Mouse (Mus musculus) left cerebral cortex, postnatal 14 days (tissue): ENCODE results near the gene Amy2a1. TPM values are rescaled to one million over a fixed set of nuclear protein-coding genes. Genes with fewer than 3 reads are reported as not detected.
"Not testable (repeated sequence)": the region's sequence is repeated elsewhere in the genome, so short reads cannot be mapped to it uniquely, and the experiment has no call there.

Experiments
- DNase-seq, 2 experiments: peaks; one replicate each; pipeline ENCODE4 v3.0.0; 2021 to 2022; ENCODE audit warnings: low spot score in 2 of 2, mixed read lengths in 1 of 2
- intact Hi-C: fragments of 180-260 bp; cut with DNase I; formaldehyde crosslinking; loops from one replicate; pipeline ENCODE4 v1.15.1; 2025
- long read RNA-seq, 2 experiments: library from polyadenylated mRNA; stranded (forward); transcript quantifications; one replicate each; pipeline ENCODE4 v2.0.0; 2021
- total RNA-seq, 2 experiments: library from RNA; stranded (reverse); gene quantifications; 2 replicates each; pipeline ENCODE4 v1.2.3; 2021

Gene Amy2a1
- total RNA-seq = not detected
- long read RNA-seq, experiment 1 = 0 reads
- long read RNA-seq, experiment 2 = 0 reads

DNA sequence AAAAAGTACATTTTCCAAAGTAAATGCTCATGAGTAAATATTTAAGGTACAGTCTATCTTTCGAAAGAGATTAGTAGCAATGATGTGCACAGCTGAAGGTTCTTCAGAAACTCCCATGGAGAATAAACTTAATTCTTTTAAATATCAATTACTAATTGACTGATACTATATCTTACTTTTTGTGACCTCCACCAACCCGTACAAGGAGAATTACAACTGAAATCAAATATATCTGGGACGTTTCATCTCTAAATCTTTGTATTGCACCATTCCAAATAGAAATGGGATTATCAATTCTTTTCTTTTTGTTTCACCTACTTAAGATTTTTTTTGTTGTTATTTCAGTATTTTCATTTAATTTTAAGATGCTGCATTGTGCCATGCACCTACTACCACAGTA lies at the start of gene Amy2a1:
TSS of gene Amy2a1 (minus strand) at position 101 of the 400 bp plus-strand sequence.
- intact Hi-C loops, DNase-seq: not testable (repeated sequence)

DNA sequence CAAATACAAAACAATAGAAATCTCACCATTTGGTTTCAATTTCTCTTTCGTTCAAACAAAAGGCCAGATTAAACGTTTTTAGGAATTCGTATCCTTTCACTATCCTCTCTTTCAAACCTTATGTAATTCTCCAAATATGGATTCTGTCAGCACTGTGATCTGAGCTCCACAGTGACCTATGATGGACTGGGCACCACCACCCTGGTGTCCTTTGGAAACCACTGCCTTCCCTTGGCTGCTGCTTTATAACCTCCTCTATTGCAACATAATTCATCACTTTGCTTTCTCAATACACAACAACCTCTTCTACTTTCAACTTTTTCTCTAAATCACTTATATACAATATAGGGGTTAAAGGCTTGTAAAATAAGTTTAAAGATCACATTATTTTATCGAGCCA lies 42.4 kb upstream of the Amy2a1 start:
- intact Hi-C loops = no loop called here
- DNase-seq = no peak

DNA sequence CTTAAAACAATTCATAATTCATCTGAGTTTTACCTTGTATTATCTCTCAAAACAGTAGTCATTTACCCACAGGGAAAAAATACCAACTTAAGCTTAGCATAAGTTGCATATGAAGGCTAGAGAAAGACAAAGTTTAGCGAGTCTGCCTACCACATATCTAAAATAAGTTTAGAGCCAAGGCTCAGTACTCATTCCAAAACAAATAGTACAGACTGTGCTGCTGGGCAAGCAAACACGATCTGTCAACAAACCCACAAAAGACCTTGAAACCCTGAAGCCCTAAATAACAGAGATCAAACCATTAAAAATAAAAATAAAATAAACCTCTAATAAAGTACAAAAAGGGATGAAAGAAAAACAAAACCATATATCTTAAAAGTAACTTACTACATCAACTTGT lies 41.9 kb upstream of the Amy2a1 start:
- no peak for DNase-seq
- intact Hi-C loops = no loop called here

DNA sequence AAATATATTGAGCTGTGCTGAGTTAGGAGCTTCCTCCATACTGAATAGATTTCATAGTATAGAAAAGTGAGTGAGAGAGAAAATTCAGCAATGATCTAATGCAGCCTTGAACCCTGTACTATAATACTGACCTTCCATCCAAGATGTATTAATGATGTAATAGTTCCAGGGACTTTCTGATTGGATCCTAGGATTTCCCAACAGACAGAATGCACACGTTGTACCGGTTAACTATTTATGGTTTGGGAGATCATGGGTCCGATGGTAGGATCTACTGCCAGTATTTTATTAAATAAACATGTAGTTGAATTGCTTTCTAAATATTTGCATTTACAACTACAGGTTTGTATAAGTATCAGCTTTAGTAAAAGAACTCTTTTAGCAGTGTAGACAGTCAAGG lies 39.9 kb upstream of the Amy2a1 start:
- intact Hi-C loops = no loop called here
- no peak for DNase-seq

DNA sequence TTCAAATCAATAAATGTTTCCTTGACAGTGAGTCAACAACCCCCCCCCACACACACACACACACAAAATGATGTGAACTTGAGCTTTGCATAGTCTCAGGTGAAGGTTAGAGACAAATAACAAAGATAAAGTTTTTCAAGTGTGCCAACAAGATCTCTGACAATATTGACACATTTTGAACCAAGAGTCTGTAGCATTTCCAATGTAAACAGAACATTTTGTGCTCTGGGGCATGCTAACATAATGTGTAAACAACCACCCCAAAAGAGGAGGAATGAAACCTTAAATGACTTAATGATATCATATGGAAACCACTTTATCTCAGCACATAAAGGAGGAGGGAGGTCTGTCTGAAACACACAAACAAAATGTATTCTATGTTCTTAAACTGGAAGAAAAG lies 7.5 kb upstream of the Amy2a1 start:
- intact Hi-C loops = no loop called here

More for the DNA sequence above, 7.5 kb upstream of the Amy2a1 start:
- DNase-seq = no peak

Other genes starting within 250 kb of the Amy2a1 start
- gene Amy2a4, start 241.0 kb downstream of the Amy2a1 start, total RNA-seq = not detected
- gene Amy2a3, start 208.4 kb downstream of the Amy2a1 start, total RNA-seq = not detected
- gene Amy2a2, start 175.8 kb downstream of the Amy2a1 start, total RNA-seq = not detected
- gene Amy1, start 74.3 kb upstream of the Amy2a1 start, total RNA-seq = 10 to 100 TPM; 10.3 to 11.1 TPM
- gene Rnpc3, start 97.7 kb upstream of the Amy2a1 start, total RNA-seq = 10 to 100 TPM; 27.7 to 29.2 TPM